Mouse (Mus musculus): ENCODE results near the gene Adgrl3. TPM values are rescaled to one million over a fixed set of nuclear protein-coding genes. Genes with fewer than 3 reads are reported as not detected.

The Adgrl3 gene
- total and polyA plus RNA-seq, 3 experiments, result 0.90 to 3.5 (median 3.4) TPM

DNA sequence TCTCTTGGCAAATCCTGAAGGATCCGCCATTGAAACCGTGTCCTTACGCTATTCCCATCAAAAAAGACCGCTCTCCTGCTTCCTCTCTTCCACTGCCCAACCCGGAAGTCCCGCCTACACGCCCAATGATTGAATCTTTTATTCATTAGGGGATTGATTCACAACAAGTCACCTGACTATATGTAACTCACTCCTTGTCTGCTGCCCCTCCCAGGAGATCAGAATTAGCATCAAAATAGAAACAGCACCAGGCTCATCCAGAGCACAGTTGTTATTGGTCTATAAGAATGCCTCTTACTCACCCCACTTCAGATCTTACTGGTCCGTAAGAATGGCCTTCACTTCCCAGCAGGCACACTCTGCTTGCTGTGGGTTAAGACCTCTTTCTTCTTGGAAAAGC is 536.1 kb downstream of the Adgrl3 start:
- no peaks in the 10 kb centered on the region for H3K36me3 ChIP-seq (ENCODE audit: control insufficient read depth, insufficient read depth, low read length)
- no peaks in the 10 kb centered on the region for H3K27me3 ChIP-seq (ENCODE audit: control insufficient read depth, insufficient read depth, low read length)
- no peak overlapping the region for H3K27ac ChIP-seq
- H3K9ac ChIP-seq (ENCODE audit: low read depth, low read length), result no peak overlapping the region
- H3K4me3 ChIP-seq, result no peak overlapping the region
- DNase-seq, result no peak
- TF ChIP-seq POLR2A (IDR thresholded peaks at IDR 0.05; ENCODE audit: insufficient read depth, low read depth, low read length), result no peak
- no peak for TF ChIP-seq CTCF (IDR thresholded peaks at IDR 0.05)
- no peak for TF ChIP-seq EP300 (IDR thresholded peaks at IDR 0.05; ENCODE audit: insufficient read depth, low read depth, low read length)
- no peaks in the 10 kb centered on the region for H3K79me2 ChIP-seq (replicated peaks; ENCODE audit: control insufficient read depth, insufficient read depth, low read length)
- intact Hi-C loops (cut with DNase I), result no loop called here
- WGBS, result 88% methylated on average over 8 of the region's 8 CpGs
- H3K4me1 ChIP-seq (ENCODE audit: control insufficient read depth, insufficient read depth, low read length), result no peaks in the 10 kb centered on the region

DNA sequence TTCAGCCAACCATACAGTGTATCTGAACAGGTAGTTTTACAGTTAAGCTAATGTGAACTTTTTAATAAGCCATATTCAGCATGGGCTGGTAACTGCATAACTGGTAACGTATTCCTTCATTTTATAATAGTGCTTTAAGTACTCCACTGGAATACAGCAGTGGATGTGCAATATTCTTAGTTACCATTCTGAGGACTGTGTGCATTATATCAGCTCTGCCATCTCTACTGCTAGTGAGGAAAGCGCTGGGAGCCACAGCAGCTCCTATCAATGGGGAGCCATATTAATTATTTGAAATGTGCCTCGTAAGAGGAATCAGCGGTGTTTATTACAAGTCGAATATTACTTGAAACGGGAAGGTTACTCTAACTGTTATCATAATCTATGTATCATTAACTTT is 539.0 kb downstream of the Adgrl3 start:
- no peaks in the 10 kb centered on the region for H3K27me3 ChIP-seq (ENCODE audit: control insufficient read depth, insufficient read depth, low read length)
- intact Hi-C loops (cut with DNase I), result no loop called here
- no peak overlapping the region for H3K9ac ChIP-seq (ENCODE audit: low read depth, low read length)
- no peaks in the 10 kb centered on the region for H3K36me3 ChIP-seq (ENCODE audit: control insufficient read depth, insufficient read depth, low read length)
- DNase-seq, result no peak
- WGBS, result 92% methylated on average over 6 of the region's 6 CpGs
- H3K4me1 ChIP-seq (ENCODE audit: control insufficient read depth, insufficient read depth, low read length), result no peaks in the 10 kb centered on the region
- H3K27ac ChIP-seq, result no peak overlapping the region
- no peaks in the 10 kb centered on the region for H3K79me2 ChIP-seq (replicated peaks; ENCODE audit: control insufficient read depth, insufficient read depth, low read length)
- no peak overlapping the region for H3K4me3 ChIP-seq
- TF ChIP-seq EP300 (IDR thresholded peaks at IDR 0.05; ENCODE audit: insufficient read depth, low read depth, low read length), result no peak
- no peak for TF ChIP-seq CTCF (IDR thresholded peaks at IDR 0.05)

DNA sequence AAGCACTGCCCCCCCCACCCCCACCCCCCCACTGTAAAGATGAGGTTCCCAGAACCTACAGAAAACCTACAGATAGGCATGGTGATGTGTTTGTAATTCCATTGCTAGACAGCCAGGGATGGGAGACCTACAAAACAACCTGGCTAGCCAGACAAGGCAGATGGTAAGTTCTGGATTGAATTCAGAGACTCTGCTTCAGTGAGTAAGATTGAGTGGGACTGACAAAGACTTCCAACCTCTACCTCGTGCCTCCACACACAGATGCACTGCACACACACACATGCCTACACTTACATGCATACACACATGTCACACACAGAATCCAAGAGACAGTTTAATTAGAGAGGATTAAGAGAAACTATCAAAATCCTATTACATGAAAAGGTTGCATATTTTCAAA is 544.4 kb downstream of the Adgrl3 start:
- H3K4me1 ChIP-seq (ENCODE audit: control insufficient read depth, insufficient read depth, low read length), result no peaks in the 10 kb centered on the region
- no peak overlapping the region for H3K9ac ChIP-seq (ENCODE audit: low read depth, low read length)
- H3K27me3 ChIP-seq (ENCODE audit: control insufficient read depth, insufficient read depth, low read length), result no peaks in the 10 kb centered on the region
- no peaks in the 10 kb centered on the region for H3K36me3 ChIP-seq (ENCODE audit: control insufficient read depth, insufficient read depth, low read length)
- no peak overlapping the region for H3K27ac ChIP-seq
- TF ChIP-seq POLR2A (IDR thresholded peaks at IDR 0.05; ENCODE audit: insufficient read depth, low read depth, low read length), result no peak
- TF ChIP-seq EP300 (IDR thresholded peaks at IDR 0.05; ENCODE audit: insufficient read depth, low read depth, low read length), result no peak
- TF ChIP-seq CTCF (IDR thresholded peaks at IDR 0.05), result no peak
- H3K4me3 ChIP-seq, result no peak overlapping the region
- no peaks in the 10 kb centered on the region for H3K79me2 ChIP-seq (replicated peaks; ENCODE audit: control insufficient read depth, insufficient read depth, low read length)
- intact Hi-C loops (cut with DNase I), result no loop called here
- DNase-seq, result no peak
- 31% methylated on average over 1 of the region's 1 CpGs for WGBS

DNA sequence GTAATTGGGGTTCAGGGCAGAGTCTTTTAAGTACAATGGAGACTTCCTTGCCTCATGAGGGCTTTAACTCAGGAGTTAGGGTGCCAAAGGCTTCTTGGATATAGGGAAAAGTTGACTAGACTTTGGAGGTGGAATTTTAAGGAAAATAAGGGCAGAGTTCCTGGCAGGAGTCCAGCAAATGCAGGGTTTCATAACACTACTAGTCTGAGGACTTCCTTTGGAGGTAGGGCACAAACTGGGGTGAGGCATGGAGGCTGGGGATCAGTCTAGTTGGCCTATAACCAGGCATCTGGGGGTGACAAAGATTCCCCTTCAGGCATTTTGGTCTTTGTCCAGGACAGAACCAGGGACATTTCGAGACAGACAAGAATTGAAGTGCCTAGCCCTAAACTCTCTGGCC is 546.6 kb downstream of the Adgrl3 start:
- H3K4me3 ChIP-seq, result no peak overlapping the region
- no peak for DNase-seq
- no peaks in the 10 kb centered on the region for H3K36me3 ChIP-seq (ENCODE audit: control insufficient read depth, insufficient read depth, low read length)
- no peak overlapping the region for H3K9ac ChIP-seq (ENCODE audit: low read depth, low read length)
- WGBS, result 65% methylated on average over 1 of the region's 1 CpGs
- H3K79me2 ChIP-seq (replicated peaks; ENCODE audit: control insufficient read depth, insufficient read depth, low read length), result no peaks in the 10 kb centered on the region
- H3K27ac ChIP-seq, result no peak overlapping the region
- no peaks in the 10 kb centered on the region for H3K27me3 ChIP-seq (ENCODE audit: control insufficient read depth, insufficient read depth, low read length)
- H3K4me1 ChIP-seq (ENCODE audit: control insufficient read depth, insufficient read depth, low read length), result no peaks in the 10 kb centered on the region
- intact Hi-C loops (cut with DNase I), result no loop called here
- TF ChIP-seq EP300 (IDR thresholded peaks at IDR 0.05; ENCODE audit: insufficient read depth, low read depth, low read length) (no peak), CTCF (IDR thresholded peaks at IDR 0.05) (no peak)

DNA sequence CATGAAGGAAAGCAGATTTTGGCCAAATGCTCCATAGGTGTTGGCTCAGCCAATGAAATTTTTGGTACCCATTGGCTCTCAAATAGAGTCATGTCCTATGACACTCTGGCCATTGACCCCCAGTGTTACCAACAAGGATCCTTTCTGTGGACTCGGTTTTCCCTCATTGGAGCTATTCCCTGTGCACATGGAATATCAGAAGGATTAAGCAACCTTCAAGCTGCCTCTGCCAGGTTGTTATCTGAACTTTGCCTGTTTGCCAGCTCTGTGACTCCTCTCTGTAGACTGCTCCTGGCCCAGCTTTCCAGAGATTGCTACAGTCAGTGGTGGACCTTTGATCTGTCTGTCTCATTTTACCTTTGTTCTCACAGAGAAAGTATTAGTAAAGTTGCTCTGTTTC is 548.8 kb downstream of the Adgrl3 start:
- intact Hi-C loops (cut with DNase I), result no loop called here
- Histone ChIP-seq H3K9ac (ENCODE audit: low read depth, low read length) (no peak overlapping the region), H3K79me2 (replicated peaks; ENCODE audit: control insufficient read depth, insufficient read depth, low read length) (no peaks in the 10 kb centered on the region), H3K27ac (no peak overlapping the region), H3K4me3 (no peak overlapping the region), H3K27me3 (ENCODE audit: control insufficient read depth, insufficient read depth, low read length) (no peaks in the 10 kb centered on the region), H3K36me3 (ENCODE audit: control insufficient read depth, insufficient read depth, low read length) (no peaks in the 10 kb centered on the region), H3K4me1 (ENCODE audit: control insufficient read depth, insufficient read depth, low read length) (no peaks in the 10 kb centered on the region)
- WGBS, result 33% methylated on average over 1 of the region's 1 CpGs
- peak; percentile 17 to 49 for DNase-seq
- TF ChIP-seq POLR2A (IDR thresholded peaks at IDR 0.05; ENCODE audit: insufficient read depth, low read depth, low read length) (no peak), EP300 (IDR thresholded peaks at IDR 0.05; ENCODE audit: insufficient read depth, low read depth, low read length) (no peak), CTCF (IDR thresholded peaks at IDR 0.05) (no peak)

DNA sequence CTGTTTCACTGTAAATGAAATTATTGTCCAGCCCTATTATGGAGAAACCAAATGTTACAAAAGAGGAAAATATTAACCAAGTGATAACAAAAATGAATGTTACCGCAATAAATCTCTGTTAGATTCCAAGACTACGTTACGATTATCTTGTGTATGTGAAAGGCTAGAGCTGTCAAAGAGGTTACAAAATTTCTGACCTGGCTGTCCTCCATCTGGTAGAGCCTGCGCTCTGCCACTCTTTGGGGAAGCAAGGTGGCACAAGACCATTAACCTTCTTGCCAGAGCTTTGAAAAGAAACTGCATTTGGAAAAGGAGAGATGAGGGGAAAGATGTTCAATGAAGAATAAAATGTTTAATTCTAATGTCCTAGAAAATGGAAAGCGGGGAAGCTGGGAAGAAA is 562.9 kb downstream of the Adgrl3 start:
- no peak for DNase-seq
- 86% methylated on average over 5 of the region's 5 CpGs for WGBS
- Histone ChIP-seq H3K36me3 (ENCODE audit: control insufficient read depth, insufficient read depth, low read length) (no peaks in the 10 kb centered on the region), H3K9ac (ENCODE audit: low read depth, low read length) (no peak overlapping the region), H3K4me3 (no peak overlapping the region), H3K4me1 (ENCODE audit: control insufficient read depth, insufficient read depth, low read length) (no peaks in the 10 kb centered on the region), H3K27me3 (ENCODE audit: control insufficient read depth, insufficient read depth, low read length) (no peaks in the 10 kb centered on the region), H3K27ac (no peak overlapping the region), H3K79me2 (replicated peaks; ENCODE audit: control insufficient read depth, insufficient read depth, low read length) (no peaks in the 10 kb centered on the region)
- intact Hi-C loops (cut with DNase I), result no loop called here
- no peak for TF ChIP-seq CTCF (IDR thresholded peaks at IDR 0.05)
- no peak for TF ChIP-seq EP300 (IDR thresholded peaks at IDR 0.05; ENCODE audit: insufficient read depth, low read depth, low read length)
- no peak for TF ChIP-seq POLR2A (IDR thresholded peaks at IDR 0.05; ENCODE audit: insufficient read depth, low read depth, low read length)

All from heart, adult 2 months (tissue).